Mouse (Mus musculus) urinary bladder, postnatal 4 days (tissue): Measurements from ENCODE around the gene Tnni2.
A peak's percentile ranks its signal among the peaks of the same experiment; 100 is the strongest.

Experiments used
- DNase-seq, 2 experiments: peaks; one replicate each; pipeline ENCODE4 v3.0.0; 2021 to 2022; ENCODE audit warnings: low spot score in 2 of 2

Tnni2 gene

GRCm38 (mm10) chr7:142459299-142459691, 17.7 kb downstream of the Tnni2 start:
- DNase-seq = peak in 1 of 2 experiments; percentile 39

- DNase-seq = peak in 1 of 2 experiments; percentile 49
Observed at GRCm38 (mm10) chr7:142460636-142461077, 19.0 kb downstream of the Tnni2 start, which contains the start of gene Lsp1. Lsp1 (plus strand) TSS chr7:142460809.

DNA sequence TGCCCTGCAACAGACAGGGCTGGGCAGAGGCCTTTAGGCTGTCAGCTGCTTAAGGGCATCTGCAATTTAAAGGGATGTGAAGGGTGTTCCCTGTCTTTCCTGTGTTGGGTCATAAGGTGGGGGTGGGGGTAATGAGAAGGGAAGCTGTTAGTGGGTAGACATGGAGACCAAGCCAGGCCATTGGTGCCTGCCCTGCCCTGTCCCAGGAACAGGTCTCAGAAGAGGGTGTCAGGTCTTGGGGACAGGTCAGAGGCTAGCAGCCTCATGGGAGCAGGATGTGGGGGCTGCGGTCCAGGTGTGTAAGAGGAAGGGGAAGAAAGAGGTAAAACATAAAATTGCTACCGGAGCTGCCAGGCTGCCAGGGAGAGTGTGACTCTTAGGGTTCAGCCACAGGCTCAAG, 19.8 kb downstream of the Tnni2 start:
- peak in 1 of 2 experiments; percentile 45 for DNase-seq

- peak in 1 of 2 experiments; percentile 53 for DNase-seq
Observed at GRCm38 (mm10) chr7:142462190-142462589, 20.6 kb downstream of the Tnni2 start.

GRCm38 (mm10) chr7:142462594-142463078, 21.0 kb downstream of the Tnni2 start:
- DNase-seq = peak in 1 of 2 experiments; percentile 40

GRCm38 (mm10) chr7:142470171-142470691, 28.6 kb downstream of the Tnni2 start:
- peak in 1 of 2 experiments; percentile 58 for DNase-seq

GRCm38 (mm10) chr7:142470808-142471413, 29.3 kb downstream of the Tnni2 start:
- DNase-seq = peak; percentile 72 to 75

DNA sequence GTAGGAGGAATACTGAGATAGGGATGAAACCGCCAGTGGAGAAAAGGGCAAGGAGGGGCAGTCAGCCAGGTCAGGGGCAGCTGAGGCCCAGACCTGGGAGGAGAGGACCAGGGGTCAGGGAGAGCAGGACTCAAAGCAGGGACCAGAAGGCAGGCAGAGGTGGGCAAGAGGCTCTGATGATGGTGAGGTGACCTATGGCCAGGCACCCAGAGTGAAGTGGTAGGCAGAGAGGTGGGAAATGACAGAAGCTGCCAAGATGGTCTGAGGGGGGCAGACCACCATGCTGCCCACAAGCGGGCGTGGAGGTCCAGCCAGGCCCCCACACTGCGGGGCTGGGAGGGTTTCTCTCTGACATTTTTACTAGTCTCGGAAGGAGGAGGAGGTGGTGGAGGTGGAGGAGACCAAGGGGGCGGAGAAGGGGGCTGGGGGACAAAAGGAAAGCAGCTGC, 29.8 kb downstream of the Tnni2 start:
- peak in 1 of 2 experiments; percentile 62 for DNase-seq

- DNase-seq = peak in 1 of 2 experiments; percentile 57
Observed at GRCm38 (mm10) chr7:142471884-142472570, 30.4 kb downstream of the Tnni2 start.

DNA sequence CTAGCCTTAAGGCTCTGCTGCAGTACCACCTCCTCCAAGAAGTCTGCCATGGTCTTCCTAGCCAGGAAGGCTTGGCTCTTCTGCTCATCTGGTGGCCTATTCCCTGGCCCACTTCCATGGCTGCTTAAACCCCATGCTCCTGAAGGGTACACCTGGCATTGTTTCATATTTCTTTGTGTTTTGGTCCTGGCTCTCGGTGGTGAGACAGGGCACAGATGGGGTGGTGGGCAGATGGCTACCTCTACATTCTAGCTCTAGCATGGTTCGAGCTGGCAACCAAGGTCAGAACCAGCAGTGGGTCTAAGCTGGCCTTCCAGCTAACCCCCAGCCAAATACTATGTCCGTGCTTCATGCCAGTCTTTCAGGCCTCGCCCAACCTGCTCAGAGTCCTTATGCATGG, 31.3 kb downstream of the Tnni2 start:
- DNase-seq = peak in 1 of 2 experiments; percentile 55

GRCm38 (mm10) chr7:142473476-142473875, 31.9 kb downstream of the Tnni2 start:
- DNase-seq = peak in 1 of 2 experiments; percentile 51

GRCm38 (mm10) chr7:142474799-142475198, 33.2 kb downstream of the Tnni2 start:
- DNase-seq = peak; percentile 77 to 79

GRCm38 (mm10) chr7:142475641-142476040, 34.0 kb downstream of the Tnni2 start:
- no peak for DNase-seq

DNA sequence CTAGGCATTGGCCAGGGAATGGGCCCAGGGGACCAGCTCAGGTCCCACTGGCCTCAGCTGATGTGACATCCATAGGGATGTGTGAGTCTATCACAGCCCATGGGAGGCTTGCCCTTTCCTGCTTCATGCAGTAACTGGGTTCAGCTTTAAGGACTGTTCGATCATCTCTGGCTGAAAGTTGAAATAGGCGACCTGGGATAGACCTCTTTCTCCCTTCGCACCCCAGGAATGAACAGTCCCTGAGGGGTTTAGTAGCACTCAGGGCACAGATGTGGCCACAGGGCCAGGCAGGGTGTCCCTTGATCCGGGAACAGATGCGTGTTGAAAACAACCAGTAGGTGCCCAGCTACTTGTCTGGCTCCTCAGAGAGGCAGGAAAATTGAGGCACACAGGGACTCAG, 34.7 kb downstream of the Tnni2 start:
- no peak for DNase-seq

DNA sequence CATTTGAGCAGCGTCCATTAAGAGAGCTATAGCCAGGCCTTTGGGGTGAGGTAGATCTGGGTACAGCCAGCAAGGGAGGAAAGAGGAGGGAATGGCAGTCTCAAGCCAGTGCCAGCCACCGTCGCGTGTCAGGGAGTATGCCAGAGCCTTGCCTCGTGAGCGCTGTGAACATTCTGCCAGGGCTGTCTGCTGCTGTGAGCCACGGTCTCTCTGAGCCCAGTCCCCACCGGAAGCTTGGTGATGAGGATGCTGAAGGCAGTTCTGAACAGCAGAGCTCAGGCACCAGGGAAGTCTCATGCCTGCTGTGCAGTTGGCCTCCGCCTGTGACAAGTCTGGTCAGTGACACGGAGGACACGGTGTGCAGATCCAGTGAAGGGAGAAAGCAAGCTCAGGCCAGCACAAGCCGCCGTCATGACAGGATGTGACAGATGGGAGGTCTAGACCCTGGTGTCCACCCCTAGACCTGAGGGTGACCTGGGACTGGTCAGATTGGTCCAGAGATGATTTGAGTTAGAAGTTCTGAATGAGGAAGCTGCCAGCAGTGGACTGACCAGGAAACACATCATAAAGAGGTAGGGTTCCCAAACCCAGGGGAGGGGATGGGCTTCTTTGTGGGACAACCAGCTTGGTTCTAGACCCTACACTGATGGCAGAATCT, 35.3 kb downstream of the Tnni2 start:
- DNase-seq = no peak

GRCm38 (mm10) chr7:142478001-142478400, 36.4 kb downstream of the Tnni2 start:
- no peak for DNase-seq

- DNase-seq = no peak
Observed at GRCm38 (mm10) chr7:142478574-142478973, 37.0 kb downstream of the Tnni2 start.

DNA sequence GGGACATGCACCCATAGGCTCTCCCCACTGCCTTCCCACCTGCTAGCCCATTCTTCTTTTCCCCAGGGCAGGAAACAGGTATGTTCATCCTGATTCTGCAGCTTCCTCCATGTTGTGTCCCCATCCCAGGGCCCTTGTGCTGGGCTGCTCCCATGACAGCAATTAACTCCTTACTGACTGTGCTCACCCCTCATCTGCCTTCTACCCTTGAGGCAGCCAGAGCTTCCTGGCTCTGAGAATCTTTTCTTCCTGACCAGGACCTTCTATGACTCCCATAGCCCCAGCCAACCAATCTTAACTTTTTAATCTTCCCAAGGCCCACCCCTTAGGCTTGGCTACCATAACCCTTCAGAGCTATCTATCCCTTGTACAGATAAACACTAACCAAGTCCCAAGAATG, 37.7 kb downstream of the Tnni2 start:
- DNase-seq = no peak

GRCm38 (mm10) chr7:142479886-142480285, 38.3 kb downstream of the Tnni2 start:
- no peak for DNase-seq

GRCm38 (mm10) chr7:142480661-142481060, 39.1 kb downstream of the Tnni2 start:
- DNase-seq = no peak

DNA sequence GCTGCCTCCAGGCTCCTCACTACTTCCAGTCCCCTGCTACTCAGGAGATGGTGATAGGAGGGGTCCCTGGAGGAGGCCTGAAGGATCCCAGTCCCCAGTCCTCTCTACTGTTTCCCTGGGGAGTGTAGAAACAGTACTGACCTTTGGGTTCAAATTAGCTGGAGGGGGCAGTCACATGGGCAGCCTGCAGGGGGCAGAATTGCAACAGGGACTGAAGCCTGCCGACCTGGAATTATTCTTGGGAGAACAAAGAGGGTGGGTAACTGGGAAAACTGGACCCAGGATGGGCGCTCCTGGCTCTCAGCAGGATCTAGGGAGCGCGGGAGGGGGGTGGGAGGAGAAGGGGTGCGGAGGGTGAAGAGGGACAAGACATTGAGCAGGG, 39.6 kb downstream of the Tnni2 start:
- peak; percentile 63 to 80 for DNase-seq
